Mouse (Mus musculus) C2C12 (cell line): ENCODE data around the gene Ntrk3.

ENCODE experiments used
- CTCF ChIP-seq: IDR thresholded peaks from one replicate; pipeline ENCODE4 v1.5.1; 2011; ENCODE audit not compliant: control insufficient read depth, insufficient read depth, insufficient read length
- FOSL1 ChIP-seq: IDR thresholded peaks from one replicate; pipeline ENCODE4 v1.8.0; 2011; ENCODE audit warnings: mild to moderate bottlenecking, low read length; ENCODE audit not compliant: poor library complexity, insufficient read depth, severe bottlenecking
- MYOD1 ChIP-seq: IDR thresholded peaks from one replicate; pipeline ENCODE4 v1.6.1; 2011; ENCODE audit warnings: low read depth; ENCODE audit not compliant: control insufficient read depth, insufficient read length
- MYOG ChIP-seq: IDR thresholded peaks from one replicate; pipeline ENCODE4 v1.6.1; 2011; ENCODE audit not compliant: control insufficient read depth, insufficient read length; ENCODE audit errors: extremely low read depth
- USF1 ChIP-seq: IDR thresholded peaks from one replicate; pipeline ENCODE4 v1.6.1; 2011; ENCODE audit warnings: low read depth, mild to moderate bottlenecking, control low read depth, moderate library complexity

- TF ChIP-seq MYOD1 (no peak), CTCF (no peak), USF1 (no peak), FOSL1 (no peak), MYOG (no peak)
Measured at GRCm38 (mm10) chr7:78605538-78606130, 132.2 kb downstream of the Ntrk3 start.
